Mouse (Mus musculus): ENCODE measurements around the gene Tbc1d1. TPM values are rescaled to one million over a fixed set of nuclear protein-coding genes. Genes with fewer than 3 reads are reported as not detected.

The Tbc1d1 gene
- polyA plus RNA-seq, 1 experiment from 2014 or later: 32.3 TPM

DNA sequence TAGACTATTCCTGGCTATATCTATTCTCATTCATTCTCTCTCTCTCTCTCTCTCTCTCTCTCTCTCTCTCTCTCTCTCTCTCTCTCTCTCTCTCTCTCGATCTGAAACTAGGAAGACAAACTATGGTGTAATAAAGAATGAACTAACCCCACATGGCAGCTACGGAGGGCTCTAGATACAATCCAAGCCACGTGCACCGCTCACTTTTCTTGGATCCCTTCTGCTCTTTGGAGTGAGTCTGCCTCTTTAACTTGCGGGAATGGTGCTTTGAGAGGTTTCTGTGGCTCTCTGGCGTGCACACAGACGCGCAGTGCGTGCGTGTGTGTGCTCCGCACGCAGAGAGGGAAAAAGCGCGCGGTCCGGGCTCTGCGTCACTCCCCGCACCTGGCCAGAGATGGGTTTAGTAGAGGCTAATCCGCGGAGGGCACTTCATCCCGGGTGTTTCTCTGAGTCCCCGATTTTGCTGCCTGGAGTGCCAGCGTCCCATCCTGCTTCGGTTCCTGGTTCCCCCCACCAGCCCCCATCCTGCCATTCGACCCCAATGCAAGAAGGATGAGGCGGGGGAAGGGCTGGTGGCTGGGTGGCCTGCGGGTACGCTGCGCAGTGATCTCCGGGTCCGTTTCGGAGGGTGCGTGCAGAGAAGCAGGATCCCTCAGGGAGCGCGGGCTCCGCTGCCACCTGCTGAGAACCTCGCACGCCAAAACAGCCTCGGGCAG, 3.1 kb downstream of the Tbc1d1 start:
- H3K4me2 ChIP-seq (ENCODE audit: low read depth, low read length): peak overlapping the region; percentile 100
- peak; percentile 27 for ATAC-seq
- peak overlapping the region; percentile 51 for H3K27ac ChIP-seq (ENCODE audit: low read length)
- 1% methylated on average over 39 of the region's 39 CpGs for WGBS
- peak overlapping the region; percentile 72 for H3K9ac ChIP-seq (ENCODE audit: low read depth, low read length)
- peaks cover 16% of the 10 kb centered on the region for H3K4me1 ChIP-seq (ENCODE audit: control insufficient read depth, insufficient read depth, low read length)
- peak overlapping the region; percentile 66 for H3K4me3 ChIP-seq (ENCODE audit: low read length)
- H3K27me3 ChIP-seq (replicated peaks; ENCODE audit: control insufficient read depth, insufficient read depth, low read length): no peaks in the 10 kb centered on the region
- H3K9me3 ChIP-seq (ENCODE audit: control insufficient read depth, low read length): no peaks in the 10 kb centered on the region
- no peaks in the 10 kb centered on the region for H3K36me3 ChIP-seq (ENCODE audit: control insufficient read depth, insufficient read depth, low read length)

DNA sequence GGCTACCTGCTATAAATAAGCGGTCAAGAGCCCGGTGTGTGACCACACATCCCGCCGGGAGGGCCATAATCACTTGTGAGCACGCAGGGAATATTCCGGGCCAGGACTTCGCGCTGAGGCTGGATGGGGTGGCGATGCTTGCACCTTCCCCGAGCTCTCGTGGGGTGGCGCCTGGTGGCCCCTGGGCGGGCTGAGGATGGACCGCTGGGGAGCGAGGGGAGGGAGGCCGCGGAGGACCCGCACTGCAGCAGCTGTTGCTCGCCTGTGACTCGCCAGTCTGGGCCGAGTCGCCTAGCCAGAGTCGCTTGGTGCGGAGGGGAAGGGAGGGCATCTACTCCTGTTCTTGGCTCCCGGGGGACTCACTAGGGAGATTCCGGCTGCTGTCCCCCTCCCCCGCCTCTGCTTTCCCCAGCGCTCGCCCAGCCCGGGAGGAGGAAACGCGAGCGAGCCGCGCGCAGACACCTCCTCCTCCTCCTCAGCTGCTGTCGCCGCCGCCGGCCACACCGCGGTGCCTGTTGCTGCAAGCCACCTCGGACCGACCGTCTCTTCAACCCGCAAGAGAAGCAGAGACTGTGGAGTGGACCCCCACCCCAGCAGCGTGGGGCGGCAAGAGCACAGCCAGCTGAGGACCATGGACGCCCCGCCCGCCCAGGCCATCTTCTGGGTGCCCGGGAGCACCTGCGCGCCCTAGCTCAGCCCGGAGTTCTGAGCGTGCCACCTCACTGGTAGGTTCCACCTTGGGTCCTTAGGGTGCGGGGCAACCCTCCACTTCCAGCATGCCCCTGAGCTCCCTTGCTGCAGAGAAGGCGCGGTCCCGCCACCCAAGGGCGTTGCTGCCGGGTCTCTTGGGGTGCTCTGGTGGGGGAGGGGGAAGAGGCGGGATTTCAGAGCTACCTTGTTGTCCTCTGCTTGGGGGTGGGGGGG, 3.9 kb downstream of the Tbc1d1 start:
- ATAC-seq: peak; percentile 67
- peak overlapping the region; percentile 51 for H3K27ac ChIP-seq (ENCODE audit: low read length)
- peaks cover 16% of the 10 kb centered on the region for H3K4me1 ChIP-seq (ENCODE audit: control insufficient read depth, insufficient read depth, low read length)
- H3K9me3 ChIP-seq (ENCODE audit: control insufficient read depth, low read length): no peaks in the 10 kb centered on the region
- H3K27me3 ChIP-seq (replicated peaks; ENCODE audit: control insufficient read depth, insufficient read depth, low read length): no peaks in the 10 kb centered on the region
- peak overlapping the region; percentile 72 for H3K9ac ChIP-seq (ENCODE audit: low read depth, low read length)
- peak overlapping the region; percentile 66 for H3K4me3 ChIP-seq (ENCODE audit: low read length)
- under 1% methylated on average over 57 of the region's 63 CpGs for WGBS
- H3K4me2 ChIP-seq (ENCODE audit: low read depth, low read length): peak overlapping the region; percentile 100
- no peaks in the 10 kb centered on the region for H3K36me3 ChIP-seq (ENCODE audit: control insufficient read depth, insufficient read depth, low read length)

DNA sequence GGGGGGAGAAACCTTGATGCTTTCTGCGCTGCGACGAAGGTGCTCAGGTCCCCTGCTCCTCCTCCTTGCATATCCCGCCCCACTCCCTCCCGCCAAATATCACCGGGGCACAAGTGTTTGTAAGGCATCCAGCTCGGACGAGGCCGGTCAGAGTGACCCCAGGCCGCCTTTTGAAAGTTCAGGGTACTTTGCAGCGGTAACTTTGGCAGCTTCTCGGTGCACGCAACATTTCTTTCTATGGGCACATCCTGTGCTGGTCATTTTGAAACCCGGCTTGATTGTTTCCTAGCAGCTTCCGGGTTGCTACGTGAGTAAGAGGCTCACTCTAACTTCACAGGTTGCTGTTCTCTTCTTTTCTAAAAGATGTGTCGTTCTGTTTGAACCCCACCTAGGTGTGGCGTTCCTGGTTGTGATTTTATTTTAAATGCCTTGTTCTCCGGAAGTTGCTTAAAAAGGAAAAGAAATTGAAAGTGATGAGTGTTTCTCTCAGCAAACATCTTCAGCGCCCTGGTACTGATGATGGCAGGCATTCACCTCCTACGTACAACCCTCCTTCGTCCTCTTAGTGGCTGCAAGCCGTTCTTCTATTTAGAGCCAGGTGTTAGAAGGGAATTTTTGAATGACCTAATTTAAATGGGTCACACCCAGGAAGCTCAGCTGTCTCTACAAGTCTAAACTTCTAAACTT, 4.7 kb downstream of the Tbc1d1 start:
- under 1% methylated on average over 23 of the region's 23 CpGs for WGBS

DNA sequence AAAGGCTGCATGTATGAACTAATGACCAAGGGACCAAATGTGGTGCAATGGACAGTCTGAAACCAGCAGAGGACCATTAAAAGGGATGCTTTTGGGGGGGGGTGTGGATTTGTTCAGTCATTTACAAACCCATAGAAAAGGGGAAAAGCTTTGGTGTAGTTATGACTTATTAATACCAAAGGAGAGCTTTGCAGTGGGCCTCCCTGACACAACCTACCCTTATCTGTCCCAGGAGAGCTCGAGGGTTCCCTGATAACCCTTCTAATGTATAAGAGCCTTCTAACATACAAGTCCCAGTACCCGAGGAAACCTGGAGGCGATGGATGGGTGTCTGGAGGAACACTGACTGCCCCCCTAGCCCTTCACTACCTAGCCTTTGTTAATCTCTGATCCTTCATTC, 5.8 kb downstream of the Tbc1d1 start:
- Histone ChIP-seq H3K4me3 (ENCODE audit: low read length) (no peak overlapping the region), H3K27me3 (replicated peaks; ENCODE audit: control insufficient read depth, insufficient read depth, low read length) (no peaks in the 10 kb centered on the region), H3K9me3 (ENCODE audit: control insufficient read depth, low read length) (no peaks in the 10 kb centered on the region), H3K9ac (ENCODE audit: low read depth, low read length) (no peak overlapping the region), H3K27ac (ENCODE audit: low read length) (no peak overlapping the region), H3K4me2 (ENCODE audit: low read depth, low read length) (no peak overlapping the region), H3K4me1 (ENCODE audit: control insufficient read depth, insufficient read depth, low read length) (peaks cover 11% of the 10 kb centered on the region), H3K36me3 (ENCODE audit: control insufficient read depth, insufficient read depth, low read length) (no peaks in the 10 kb centered on the region)
- WGBS: 73% methylated on average over 3 of the region's 3 CpGs
- no peak for ATAC-seq

More for the DNA sequence above, 4.7 kb downstream of the Tbc1d1 start:
- ATAC-seq: peak; percentile 17
- Histone ChIP-seq H3K9ac (ENCODE audit: low read depth, low read length) (peak overlapping the region; percentile 72), H3K4me2 (ENCODE audit: low read depth, low read length) (peak overlapping the region; percentile 100), H3K27ac (ENCODE audit: low read length) (no peak overlapping the region), H3K9me3 (ENCODE audit: control insufficient read depth, low read length) (no peaks in the 10 kb centered on the region), H3K4me3 (ENCODE audit: low read length) (peak overlapping the region; percentile 66), H3K4me1 (ENCODE audit: control insufficient read depth, insufficient read depth, low read length) (peaks cover 16% of the 10 kb centered on the region), H3K36me3 (ENCODE audit: control insufficient read depth, insufficient read depth, low read length) (no peaks in the 10 kb centered on the region), H3K27me3 (replicated peaks; ENCODE audit: control insufficient read depth, insufficient read depth, low read length) (no peaks in the 10 kb centered on the region)

DNA sequence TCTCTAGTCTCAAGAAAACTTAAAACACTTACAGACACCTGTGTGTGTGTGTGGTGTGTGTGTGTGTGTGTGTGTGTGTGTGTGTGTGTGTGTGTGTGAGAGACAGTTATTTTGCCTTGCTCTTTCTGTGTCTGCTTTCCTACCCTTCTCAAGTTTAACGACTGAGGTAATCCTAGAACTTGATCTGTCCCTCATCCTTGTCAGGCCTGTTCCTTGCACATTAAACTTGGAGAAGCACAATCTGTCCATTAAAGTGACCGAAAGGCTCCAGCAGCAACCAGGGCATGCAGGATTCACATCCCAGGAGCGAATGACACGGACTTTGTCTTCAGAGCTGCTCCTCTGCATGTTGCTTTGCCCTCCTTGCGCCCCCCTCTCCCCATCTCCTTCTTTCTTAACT, 6.5 kb downstream of the Tbc1d1 start:
- H3K4me1 ChIP-seq (ENCODE audit: control insufficient read depth, insufficient read depth, low read length): peaks cover 11% of the 10 kb centered on the region
- no peak overlapping the region for H3K4me3 ChIP-seq (ENCODE audit: low read length)
- no peaks in the 10 kb centered on the region for H3K36me3 ChIP-seq (ENCODE audit: control insufficient read depth, insufficient read depth, low read length)
- no peak overlapping the region for H3K9ac ChIP-seq (ENCODE audit: low read depth, low read length)
- no peak overlapping the region for H3K27ac ChIP-seq (ENCODE audit: low read length)
- WGBS: 86% methylated on average over 5 of the region's 5 CpGs
- no peak overlapping the region for H3K4me2 ChIP-seq (ENCODE audit: low read depth, low read length)
- ATAC-seq: no peak
- no peaks in the 10 kb centered on the region for H3K27me3 ChIP-seq (replicated peaks; ENCODE audit: control insufficient read depth, insufficient read depth, low read length)
- H3K9me3 ChIP-seq (ENCODE audit: control insufficient read depth, low read length): no peaks in the 10 kb centered on the region

DNA sequence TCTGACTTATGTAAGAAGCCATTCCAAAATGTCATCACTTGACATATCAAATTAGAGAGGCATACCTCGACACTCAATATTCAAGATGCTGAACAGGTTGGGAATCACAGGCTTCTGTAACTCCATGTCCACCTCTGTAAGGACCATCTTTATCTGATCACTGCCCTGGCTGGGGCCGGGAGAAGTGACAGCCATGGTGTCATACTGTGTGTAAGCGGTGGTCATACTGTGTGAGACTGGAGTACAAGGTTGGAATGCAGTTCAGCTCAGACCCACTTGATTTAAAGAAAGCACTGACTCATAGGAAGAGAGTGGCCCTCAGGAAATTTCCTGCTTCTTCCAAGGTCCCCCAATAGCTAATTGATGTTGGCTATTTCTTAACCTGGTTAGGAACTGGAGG, 8.3 kb downstream of the Tbc1d1 start:
- Histone ChIP-seq H3K9ac (ENCODE audit: low read depth, low read length) (no peak overlapping the region), H3K27ac (ENCODE audit: low read length) (no peak overlapping the region), H3K27me3 (replicated peaks; ENCODE audit: control insufficient read depth, insufficient read depth, low read length) (no peaks in the 10 kb centered on the region), H3K4me2 (ENCODE audit: low read depth, low read length) (no peak overlapping the region), H3K9me3 (ENCODE audit: control insufficient read depth, low read length) (no peaks in the 10 kb centered on the region), H3K4me1 (ENCODE audit: control insufficient read depth, insufficient read depth, low read length) (peaks cover 7% of the 10 kb centered on the region), H3K4me3 (ENCODE audit: low read length) (no peak overlapping the region), H3K36me3 (ENCODE audit: control insufficient read depth, insufficient read depth, low read length) (no peaks in the 10 kb centered on the region)
- ATAC-seq: no peak
- WGBS: 95% methylated on average over 3 of the region's 3 CpGs

DNA sequence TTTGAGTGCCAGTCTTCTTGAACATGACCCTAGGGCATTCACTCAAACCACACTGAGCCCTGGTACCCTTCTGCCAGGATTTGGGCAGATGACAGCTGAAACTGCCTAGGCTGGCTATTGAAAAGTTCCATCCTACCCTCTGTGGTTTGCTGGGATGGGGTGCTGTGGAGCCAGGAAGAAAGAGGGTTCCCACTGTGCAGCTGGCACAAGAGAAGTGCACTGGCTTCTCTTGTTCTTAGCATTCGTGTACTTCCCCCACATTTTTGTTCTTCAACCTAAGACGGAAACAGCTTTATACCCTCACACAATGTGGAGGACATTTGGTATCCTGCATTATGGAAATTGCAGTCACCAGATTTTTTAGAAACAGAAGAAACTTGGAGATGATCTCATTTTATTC, 9.7 kb downstream of the Tbc1d1 start:
- Histone ChIP-seq H3K4me2 (ENCODE audit: low read depth, low read length) (no peak overlapping the region), H3K9ac (ENCODE audit: low read depth, low read length) (no peak overlapping the region), H3K27ac (ENCODE audit: low read length) (no peak overlapping the region), H3K4me3 (ENCODE audit: low read length) (no peak overlapping the region), H3K27me3 (replicated peaks; ENCODE audit: control insufficient read depth, insufficient read depth, low read length) (no peaks in the 10 kb centered on the region), H3K9me3 (ENCODE audit: control insufficient read depth, low read length) (no peaks in the 10 kb centered on the region), H3K36me3 (ENCODE audit: control insufficient read depth, insufficient read depth, low read length) (no peaks in the 10 kb centered on the region), H3K4me1 (ENCODE audit: control insufficient read depth, insufficient read depth, low read length) (peaks cover 6% of the 10 kb centered on the region)
- 64% methylated on average over 2 of the region's 2 CpGs for WGBS
- no peak for ATAC-seq

DNA sequence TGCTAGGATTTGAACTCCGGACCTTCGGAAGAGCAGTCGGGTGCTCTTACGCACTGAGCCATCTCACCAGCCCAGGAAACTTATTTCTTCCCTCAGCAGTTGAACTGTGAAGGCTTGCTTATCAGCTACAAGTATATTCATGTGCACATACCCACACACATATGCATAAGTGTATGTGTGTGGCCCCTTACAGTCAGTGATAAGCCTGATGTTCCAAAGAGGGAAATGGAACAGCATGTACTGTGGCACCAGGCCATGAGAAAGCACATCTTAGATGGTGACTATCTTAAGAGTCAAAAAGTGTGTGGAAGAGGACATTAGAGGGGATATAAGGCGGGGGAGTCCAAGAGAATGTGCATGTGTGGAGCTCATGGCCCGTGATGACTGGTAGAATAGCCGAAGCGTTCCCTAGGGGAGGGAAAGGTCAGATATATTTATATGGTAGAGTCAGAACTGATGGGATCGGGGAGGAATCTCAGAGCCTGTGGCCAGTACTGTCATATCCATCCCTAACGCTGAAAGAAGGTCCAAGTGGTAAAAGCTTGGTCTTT, 13.0 kb downstream of the Tbc1d1 start:
- no peak overlapping the region for H3K27ac ChIP-seq (ENCODE audit: low read length)
- no peaks in the 10 kb centered on the region for H3K9me3 ChIP-seq (ENCODE audit: control insufficient read depth, low read length)
- no peaks in the 10 kb centered on the region for H3K27me3 ChIP-seq (replicated peaks; ENCODE audit: control insufficient read depth, insufficient read depth, low read length)
- no peaks in the 10 kb centered on the region for H3K4me1 ChIP-seq (ENCODE audit: control insufficient read depth, insufficient read depth, low read length)
- H3K4me2 ChIP-seq (ENCODE audit: low read depth, low read length): no peak overlapping the region
- ATAC-seq: no peak
- H3K4me3 ChIP-seq (ENCODE audit: low read length): no peak overlapping the region
- H3K36me3 ChIP-seq (ENCODE audit: control insufficient read depth, insufficient read depth, low read length): no peaks in the 10 kb centered on the region
- H3K9ac ChIP-seq (ENCODE audit: low read depth, low read length): no peak overlapping the region
- WGBS: 88% methylated on average over 10 of the region's 10 CpGs

DNA sequence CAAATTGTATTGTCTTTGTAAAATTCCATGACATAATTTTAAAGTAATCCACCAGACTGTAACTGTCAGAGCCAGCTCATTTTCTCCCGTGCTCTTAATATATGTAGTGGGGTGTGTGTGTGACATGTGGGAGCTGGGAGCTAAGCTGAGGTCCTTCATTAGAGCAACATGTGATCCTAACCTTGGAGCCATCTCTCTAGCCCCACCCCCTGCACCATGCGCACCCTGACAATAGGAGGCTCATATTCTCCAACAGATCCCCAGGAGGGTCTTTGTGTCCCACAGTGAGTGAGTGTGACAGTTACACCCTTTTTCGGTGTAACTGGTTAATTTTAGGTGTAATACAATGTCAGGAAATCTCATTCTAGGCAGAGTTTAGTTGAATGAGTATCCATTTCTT, 16.8 kb downstream of the Tbc1d1 start:
- Histone ChIP-seq H3K27ac (ENCODE audit: low read length) (no peak overlapping the region), H3K4me2 (ENCODE audit: low read depth, low read length) (no peak overlapping the region), H3K9ac (ENCODE audit: low read depth, low read length) (no peak overlapping the region), H3K36me3 (ENCODE audit: control insufficient read depth, insufficient read depth, low read length) (no peaks in the 10 kb centered on the region), H3K9me3 (ENCODE audit: control insufficient read depth, low read length) (no peaks in the 10 kb centered on the region), H3K27me3 (replicated peaks; ENCODE audit: control insufficient read depth, insufficient read depth, low read length) (no peaks in the 10 kb centered on the region), H3K4me1 (ENCODE audit: control insufficient read depth, insufficient read depth, low read length) (no peaks in the 10 kb centered on the region), H3K4me3 (ENCODE audit: low read length) (no peak overlapping the region)
- 70% methylated on average over 3 of the region's 3 CpGs for WGBS
- ATAC-seq: no peak

Measured in intestine, embryonic 16.5 days (tissue).